Mouse (Mus musculus): ENCODE measurements around the gene Olfr874. TPM values are rescaled to one million over a fixed set of nuclear protein-coding genes. Genes with fewer than 3 reads are reported as not detected.
A peak's percentile ranks its signal among the peaks of the same experiment; 100 is the strongest.
"Not testable (repeated sequence)": the region's sequence is repeated elsewhere in the genome, so short reads cannot be mapped to it uniquely, and the experiment has no call there.

Olfr874 gene
- polyA plus RNA-seq, 1 experiment from 2014 or later = not detected

DNA sequence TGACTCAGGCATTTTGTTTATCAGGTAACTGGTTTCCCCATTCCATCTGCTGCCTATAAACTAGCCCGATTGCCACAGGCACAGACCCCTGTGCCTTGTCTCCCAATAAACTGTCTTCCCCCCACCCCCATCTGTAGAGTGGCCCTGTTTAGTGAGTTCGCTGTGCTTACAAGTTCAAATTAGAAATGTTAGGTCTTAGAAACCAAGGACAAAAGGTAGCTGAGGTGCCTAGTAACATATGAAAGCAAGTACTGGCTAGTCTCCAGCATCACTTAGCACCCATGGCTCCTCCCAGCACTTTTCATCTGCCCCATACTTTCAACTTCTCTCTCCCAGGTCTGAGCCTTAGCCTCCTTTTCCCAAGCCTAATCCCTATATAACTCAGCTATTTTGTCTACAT lies 16.8 kb downstream of the Olfr874 start:
- Histone ChIP-seq H3K9ac (ENCODE audit: low read depth, low read length) (no peak overlapping the region), H3K27me3 (ENCODE audit: insufficient read depth, low read length) (no peaks in the 10 kb centered on the region), H3K4me2 (ENCODE audit: low read length) (no peak overlapping the region), H3K9me3 (replicated peaks; ENCODE audit: low read length) (no peaks in the 10 kb centered on the region), H3K36me3 (ENCODE audit: insufficient read depth, low read length) (no peaks in the 10 kb centered on the region), H3K4me3 (replicated peaks; ENCODE audit: low read depth, low read length) (no peak overlapping the region), H3K27ac (no peak overlapping the region), H3K4me1 (replicated peaks; ENCODE audit: insufficient read depth, low read length) (no peaks in the 10 kb centered on the region)
- WGBS = 91% methylated on average over 2 of the region's 2 CpGs
- ATAC-seq (replicated peaks; ENCODE audit: low FRiP score, low read depth) (no peak), DNase-seq (ENCODE audit: low spot score) (no peak)
- no peak for TF ChIP-seq CTCF (IDR thresholded peaks at IDR 0.05; ENCODE audit: low read depth)

DNA sequence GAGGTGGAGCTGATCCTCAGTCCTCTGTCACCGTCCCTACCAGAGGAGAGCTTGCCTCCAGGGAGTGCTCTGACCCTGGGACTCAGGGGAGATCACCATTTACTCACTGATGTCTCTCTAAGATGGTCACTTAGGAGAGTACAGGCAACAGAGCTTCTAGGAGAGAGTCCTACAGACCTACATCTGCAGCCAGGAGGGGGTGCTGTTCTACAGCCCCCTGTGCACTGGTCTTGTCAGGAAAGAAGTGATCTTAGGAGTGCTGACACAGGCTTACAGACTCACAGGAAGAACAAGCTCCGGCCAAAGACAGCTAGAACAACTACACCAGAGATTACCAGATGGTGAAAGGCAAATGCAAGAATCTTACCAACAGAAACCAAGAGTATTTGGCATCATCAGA lies 17.6 kb downstream of the Olfr874 start:
- DNase-seq (ENCODE audit: low spot score) (no peak), ATAC-seq (replicated peaks; ENCODE audit: low FRiP score, low read depth) (no peak)
- H3K27me3 ChIP-seq (ENCODE audit: insufficient read depth, low read length) = no peaks in the 10 kb centered on the region
- 57% methylated on average over 2 of the region's 2 CpGs for WGBS
- H3K9me3 ChIP-seq (replicated peaks; ENCODE audit: low read length) = no peaks in the 10 kb centered on the region
- H3K36me3 ChIP-seq (ENCODE audit: insufficient read depth, low read length) = no peaks in the 10 kb centered on the region
- no peak overlapping the region for H3K27ac ChIP-seq
- H3K4me2 ChIP-seq (ENCODE audit: low read length) = no peak overlapping the region
- no peaks in the 10 kb centered on the region for H3K4me1 ChIP-seq (replicated peaks; ENCODE audit: insufficient read depth, low read length)
- H3K9ac ChIP-seq (ENCODE audit: low read depth, low read length) = no peak overlapping the region
- no peak overlapping the region for H3K4me3 ChIP-seq (replicated peaks; ENCODE audit: low read depth, low read length)
- TF ChIP-seq CTCF (IDR thresholded peaks at IDR 0.05; ENCODE audit: low read depth) = peak; percentile 44; the same call in 1 of the 2 replicates

DNA sequence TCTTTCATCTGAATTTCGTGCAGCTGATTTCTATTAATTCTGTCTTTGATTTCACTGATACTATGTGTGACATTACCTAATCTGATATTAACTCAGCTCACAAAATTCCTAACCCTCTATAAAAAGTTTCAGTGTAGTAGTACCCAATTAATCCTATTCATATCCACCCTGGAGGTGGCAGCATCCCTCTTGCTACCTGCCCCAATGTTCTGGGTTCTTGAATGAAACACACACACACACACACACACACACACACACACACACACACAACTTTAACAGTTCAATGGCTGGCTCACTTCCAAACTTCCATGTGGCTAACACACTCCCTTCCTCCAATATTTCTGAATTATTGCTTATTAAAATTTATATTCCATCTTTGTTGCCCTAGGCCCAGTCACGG lies 25.8 kb downstream of the Olfr874 start:
- no peak overlapping the region for H3K4me3 ChIP-seq (replicated peaks; ENCODE audit: low read depth, low read length)
- H3K4me2 ChIP-seq (ENCODE audit: low read length) = no peak overlapping the region
- H3K27me3 ChIP-seq (ENCODE audit: insufficient read depth, low read length) = no peaks in the 10 kb centered on the region
- no peak for DNase-seq (ENCODE audit: low spot score)
- TF ChIP-seq CTCF (IDR thresholded peaks at IDR 0.05; ENCODE audit: low read depth) = no peak
- H3K4me1 ChIP-seq (replicated peaks; ENCODE audit: insufficient read depth, low read length) = no peaks in the 10 kb centered on the region
- H3K9me3 ChIP-seq (replicated peaks; ENCODE audit: low read length) = no peaks in the 10 kb centered on the region
- H3K36me3 ChIP-seq (ENCODE audit: insufficient read depth, low read length) = no peaks in the 10 kb centered on the region
- 65% methylated on average over 2 of the region's 2 CpGs for WGBS
- H3K27ac ChIP-seq = no peak overlapping the region
- ATAC-seq (replicated peaks; ENCODE audit: low FRiP score, low read depth) = no peak
- no peak overlapping the region for H3K9ac ChIP-seq (ENCODE audit: low read depth, low read length)

DNA sequence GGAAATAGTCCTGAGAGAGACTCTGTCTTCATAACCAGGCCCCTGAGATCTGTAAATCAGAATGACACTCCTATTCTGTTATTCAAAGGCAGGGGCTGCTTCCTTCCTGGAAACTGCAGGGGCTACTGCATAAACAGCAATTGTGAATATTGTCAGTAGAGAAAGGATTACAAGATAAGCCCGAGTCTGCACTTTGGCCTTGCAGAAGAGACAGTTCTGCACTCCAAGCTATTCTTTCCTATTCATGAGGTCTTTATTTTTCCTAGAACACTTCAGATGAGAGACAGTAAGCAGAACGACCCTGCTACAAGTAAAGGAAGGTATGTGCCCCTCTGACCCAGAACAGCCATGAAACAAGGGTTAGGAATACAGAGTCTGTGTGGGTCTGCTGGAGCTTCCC lies 26.9 kb downstream of the Olfr874 start, which contains the start of gene Olfr875:
Olfr875 (plus strand) TSS at position 99 of the 400 bp plus-strand sequence.
- no peaks in the 10 kb centered on the region for H3K36me3 ChIP-seq (ENCODE audit: insufficient read depth, low read length)
- TF ChIP-seq CTCF (IDR thresholded peaks at IDR 0.05; ENCODE audit: low read depth) = no peak
- H3K27me3 ChIP-seq (ENCODE audit: insufficient read depth, low read length) = no peaks in the 10 kb centered on the region
- no peak within 1 kb of the TSS for H3K9ac ChIP-seq (ENCODE audit: low read depth, low read length)
- H3K4me3 ChIP-seq (replicated peaks; ENCODE audit: low read depth, low read length) = no peak within 1 kb of the TSS
- no peak for ATAC-seq (replicated peaks; ENCODE audit: low FRiP score, low read depth)
- no peak within 1 kb of the TSS for H3K4me2 ChIP-seq (ENCODE audit: low read length)
- 23% methylated on average over 2 of the region's 2 CpGs for WGBS
- H3K4me1 ChIP-seq (replicated peaks; ENCODE audit: insufficient read depth, low read length) = no peaks in the 10 kb centered on the region
- no peaks in the 10 kb centered on the region for H3K9me3 ChIP-seq (replicated peaks; ENCODE audit: low read length)
- peak; percentile 10 for DNase-seq (ENCODE audit: low spot score)
- H3K27ac ChIP-seq = no peak within 1 kb of the TSS

DNA sequence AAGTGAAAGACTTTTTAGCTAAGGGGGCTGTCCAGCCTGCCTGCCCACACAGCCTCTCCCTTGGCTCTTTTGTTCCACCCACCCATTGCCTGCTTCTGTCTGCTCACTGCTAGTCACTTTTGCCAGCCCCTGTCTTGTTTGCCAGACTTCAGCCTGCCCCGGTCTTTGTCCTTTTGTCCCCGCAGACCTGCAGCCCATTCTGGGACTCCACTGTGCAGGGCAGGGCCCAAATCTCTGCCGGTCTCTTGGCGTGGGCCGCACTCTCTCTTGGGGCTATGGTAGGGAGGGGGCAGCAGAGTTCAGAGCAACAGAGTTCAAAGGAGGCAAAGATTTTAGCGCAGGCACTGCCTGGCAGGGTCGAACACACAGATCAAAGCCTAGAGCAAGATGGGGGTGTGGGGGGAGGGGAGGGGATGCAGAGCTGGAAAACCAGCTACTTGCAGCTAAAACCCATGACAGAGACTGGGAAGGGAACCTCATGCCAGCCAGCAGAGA lies 37.9 kb downstream of the Olfr874 start:
- peak overlapping the region; percentile 53 for H3K4me2 ChIP-seq (ENCODE audit: low read length)
- H3K27ac ChIP-seq = no peak overlapping the region
- DNase-seq (ENCODE audit: low spot score) (peak; percentile 11), ATAC-seq (replicated peaks; ENCODE audit: low FRiP score, low read depth) (peak; percentile 65; the same call in 1 of the 2 replicates)
- WGBS = 5% methylated on average over 7 of the region's 7 CpGs
- no peaks in the 10 kb centered on the region for H3K9me3 ChIP-seq (replicated peaks; ENCODE audit: low read length)
- no peaks in the 10 kb centered on the region for H3K36me3 ChIP-seq (ENCODE audit: insufficient read depth, low read length)
- H3K9ac ChIP-seq (ENCODE audit: low read depth, low read length) = peak overlapping the region; percentile 24; the same call in 1 of the 2 replicates
- no peaks in the 10 kb centered on the region for H3K27me3 ChIP-seq (ENCODE audit: insufficient read depth, low read length)
- H3K4me3 ChIP-seq (replicated peaks; ENCODE audit: low read depth, low read length) = peak overlapping the region; percentile 23; the same call in 1 of the 2 replicates
- peak; percentile 19; the same call in 1 of the 2 replicates for TF ChIP-seq CTCF (IDR thresholded peaks at IDR 0.05; ENCODE audit: low read depth)
- 0 out of 2 replicates have a peak, but pooled peaks cover 3% of the 10 kb centered on the region for H3K4me1 ChIP-seq (replicated peaks; ENCODE audit: insufficient read depth, low read length)

DNA sequence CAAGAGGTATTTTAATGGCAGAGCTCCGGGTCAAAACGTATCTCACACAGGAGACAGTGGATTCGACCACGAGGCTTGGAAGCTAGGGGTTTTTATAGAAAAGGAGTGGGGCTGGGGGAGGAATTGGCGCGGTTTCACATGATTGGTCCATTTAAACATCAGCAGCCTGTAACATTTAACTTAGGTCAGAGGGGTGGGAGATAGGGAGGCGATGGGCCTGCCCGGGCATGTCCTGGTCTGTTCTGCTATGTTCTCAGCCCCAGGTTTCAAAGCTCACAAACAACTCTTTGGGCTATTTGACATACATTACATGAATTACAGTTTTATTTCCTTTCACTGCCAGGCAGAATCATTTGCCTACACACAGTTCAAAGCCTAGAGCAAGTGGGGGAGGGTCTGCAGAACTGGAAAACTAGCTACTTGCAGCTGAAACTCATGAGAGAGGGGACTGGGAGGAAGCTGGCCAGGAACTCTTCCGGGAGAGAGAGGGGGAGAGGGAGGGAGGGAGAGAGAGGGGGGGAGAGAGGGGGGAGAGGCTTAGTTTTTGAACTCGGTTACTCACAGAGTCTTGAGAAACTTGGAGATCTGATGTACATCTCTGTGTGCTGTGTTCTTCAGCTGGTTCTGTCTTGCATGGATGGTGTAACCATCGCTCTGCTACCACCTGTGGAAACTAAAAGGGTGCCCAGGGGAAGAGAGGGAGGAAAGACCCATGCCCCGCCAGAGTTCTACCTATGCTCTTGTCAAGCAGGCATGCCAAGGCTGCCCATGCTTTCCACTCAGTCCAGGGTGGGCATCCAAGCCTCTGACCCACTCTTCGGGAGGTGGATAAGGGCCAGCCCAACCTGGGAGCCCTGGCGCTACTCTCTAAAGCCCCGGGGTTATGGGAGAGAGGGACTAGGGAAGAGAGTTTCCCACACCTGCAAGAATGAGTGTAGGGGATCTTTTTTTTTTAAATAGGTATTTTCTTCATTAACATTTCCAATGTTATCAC lies 38.8 kb downstream of the Olfr874 start:
- ATAC-seq (replicated peaks; ENCODE audit: low FRiP score, low read depth) = peak; percentile 68; the same call in 1 of the 2 replicates

More for the DNA sequence above, 38.8 kb downstream of the Olfr874 start:
- H3K27me3 ChIP-seq (ENCODE audit: insufficient read depth, low read length); H3K27ac ChIP-seq; H3K9me3 ChIP-seq (replicated peaks; ENCODE audit: low read length); H3K4me3 ChIP-seq (replicated peaks; ENCODE audit: low read depth, low read length); H3K36me3 ChIP-seq (ENCODE audit: insufficient read depth, low read length); H3K4me1 ChIP-seq (replicated peaks; ENCODE audit: insufficient read depth, low read length); H3K9ac ChIP-seq (ENCODE audit: low read depth, low read length): not testable (repeated sequence)
- H3K4me2 ChIP-seq (ENCODE audit: low read length) = peak overlapping the region; percentile 53; the same call in 1 of the 2 replicates
- WGBS = 58% methylated on average over 9 of the region's 15 CpGs
- DNase-seq (ENCODE audit: low spot score) = peak; percentile 49

All from kidney, postnatal 0 days (tissue).